Mouse (Mus musculus): ENCODE measurements around the gene Tmem120b. TPM values are rescaled to one million over a fixed set of nuclear protein-coding genes. Genes with fewer than 3 reads are reported as not detected.

Gene Tmem120b
- total RNA-seq, 2 experiments from 2014 or later, result 16.0 to 16.2 TPM

- peak; percentile 94 to 97 for DNase-seq (ENCODE audit: extremely low spot score in 1 of 2, low spot score in 2 of 2)
- peak overlapping the region; percentile 63 for H3K4me3 ChIP-seq
- peak overlapping the region; percentile 89 for H3K27ac ChIP-seq
- intact Hi-C loops (cut with DNase I), result loop anchor here (1.0 to 5.0 kb wide), 2 partner anchors 17 to 42 kb away; no protein-coding TSS in a partner anchor
- TF ChIP-seq CTCF (IDR thresholded peaks at IDR 0.05), result no peak
Measured at GRCm38 (mm10) chr5:123075576-123076418, 7.6 kb downstream of the Tmem120b start.

- Histone ChIP-seq H3K27ac (peak overlapping the region; percentile 89), H3K4me3 (peak overlapping the region; percentile 63)
- no peak for DNase-seq (ENCODE audit: extremely low spot score in 1 of 2, low spot score in 2 of 2)
- intact Hi-C loops (cut with DNase I), result loop anchor here (1.0 to 5.0 kb wide), 2 partner anchors 18 to 41 kb away; no protein-coding TSS in a partner anchor
- no peak for TF ChIP-seq CTCF (IDR thresholded peaks at IDR 0.05)
Measured at GRCm38 (mm10) chr5:123076419-123077281, 8.4 kb downstream of the Tmem120b start.

DNA sequence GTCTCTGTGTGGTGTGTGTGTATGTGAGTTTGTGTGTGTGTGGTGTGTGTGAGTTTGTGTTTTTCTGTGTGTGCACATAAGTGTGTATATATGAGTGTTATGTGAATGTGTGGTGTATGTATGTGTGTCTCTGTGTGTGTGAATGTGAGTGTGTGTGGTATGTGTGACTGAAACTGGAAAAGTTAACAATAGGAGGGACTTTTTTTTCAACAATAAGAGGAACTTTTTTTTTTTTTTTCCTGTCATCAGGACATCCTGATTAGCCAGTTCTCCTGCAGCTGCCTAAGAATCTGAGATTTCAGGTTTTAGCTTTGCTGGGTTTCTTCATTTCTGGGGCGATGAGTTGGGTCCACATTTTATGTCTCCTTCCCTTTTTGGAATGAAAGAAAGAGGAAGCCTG, 11.4 kb downstream of the Tmem120b start:
- no peak overlapping the region for H3K27ac ChIP-seq
- no peak overlapping the region for H3K4me3 ChIP-seq
- TF ChIP-seq CTCF (IDR thresholded peaks at IDR 0.05), result no peak
- DNase-seq (ENCODE audit: extremely low spot score in 1 of 2, low spot score in 2 of 2), result no peak
- intact Hi-C loops (cut with DNase I), result loop anchor here (5.0 kb wide), 1 partner anchor 38 kb away; no protein-coding TSS in a partner anchor

GRCm38 (mm10) chr5:123080041-123080440, 11.8 kb downstream of the Tmem120b start:
- no peak for TF ChIP-seq CTCF (IDR thresholded peaks at IDR 0.05)
- Histone ChIP-seq H3K4me3 (no peak overlapping the region), H3K27ac (no peak overlapping the region)
- no peak for DNase-seq (ENCODE audit: extremely low spot score in 1 of 2, low spot score in 2 of 2)
- intact Hi-C loops (cut with DNase I), result no loop called here

DNA sequence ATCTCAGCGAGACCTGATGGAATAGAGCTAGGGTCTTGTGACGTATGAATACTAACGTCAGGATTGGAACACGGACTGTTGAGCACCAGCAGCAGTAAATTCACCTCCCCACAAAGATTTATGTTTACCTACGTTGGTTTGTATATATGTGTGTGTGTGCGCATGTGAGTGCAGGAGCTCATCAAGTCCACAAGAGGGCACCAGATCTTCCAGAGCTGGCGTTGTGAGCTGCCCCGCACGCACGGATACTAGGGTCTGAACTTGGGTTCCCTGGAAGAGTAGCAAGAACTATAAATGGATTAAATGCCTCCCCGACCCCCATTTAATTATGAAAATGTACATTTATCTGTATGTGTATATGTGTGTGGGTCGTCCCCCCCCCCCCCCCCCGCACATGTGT, 12.3 kb downstream of the Tmem120b start:
- intact Hi-C loops (cut with DNase I), result no loop called here
- TF ChIP-seq CTCF (IDR thresholded peaks at IDR 0.05), result no peak; the same call in 1 of the 2 replicates
- DNase-seq (ENCODE audit: extremely low spot score in 1 of 2, low spot score in 2 of 2), result no peak
- Histone ChIP-seq H3K4me3 (no peak overlapping the region), H3K27ac (no peak overlapping the region)

DNA sequence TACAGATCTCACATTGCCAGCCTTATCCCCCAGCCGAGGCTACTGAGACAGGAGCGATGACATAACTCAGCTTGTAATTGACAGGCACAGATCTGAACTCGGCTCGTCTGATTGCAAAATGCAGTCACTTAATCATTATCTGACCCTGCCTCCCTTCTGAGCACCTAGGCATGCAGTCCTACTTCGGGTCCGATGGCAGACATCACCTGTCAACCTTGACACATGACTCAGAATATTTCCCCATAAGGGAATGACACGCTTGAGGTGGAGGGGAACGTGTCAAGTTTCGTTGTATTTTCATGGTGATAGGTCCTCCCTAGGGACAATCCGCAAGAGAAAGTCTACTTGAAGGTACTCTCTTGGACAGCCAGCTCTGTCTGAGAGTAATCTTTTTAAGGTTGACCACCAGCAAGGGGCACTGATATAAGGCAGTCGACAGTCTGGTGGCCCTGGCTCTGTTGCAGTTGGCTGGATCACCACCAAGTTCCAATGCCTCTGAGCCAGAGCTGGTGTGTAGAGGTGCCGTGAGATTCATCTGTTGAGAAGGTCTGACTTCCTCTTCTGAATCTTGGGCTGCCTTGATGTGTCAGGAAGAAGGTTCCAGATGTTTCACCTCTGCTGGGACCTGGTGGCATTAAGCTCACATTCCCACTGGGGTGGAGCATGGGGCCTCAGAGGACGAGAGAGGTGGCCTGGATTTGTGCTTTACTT, 15.3 kb downstream of the Tmem120b start:
- no peak for TF ChIP-seq CTCF (IDR thresholded peaks at IDR 0.05)
- Histone ChIP-seq H3K4me3 (no peak overlapping the region), H3K27ac (no peak overlapping the region)
- no peak for DNase-seq (ENCODE audit: extremely low spot score in 1 of 2, low spot score in 2 of 2)
- intact Hi-C loops (cut with DNase I), result no loop called here

DNA sequence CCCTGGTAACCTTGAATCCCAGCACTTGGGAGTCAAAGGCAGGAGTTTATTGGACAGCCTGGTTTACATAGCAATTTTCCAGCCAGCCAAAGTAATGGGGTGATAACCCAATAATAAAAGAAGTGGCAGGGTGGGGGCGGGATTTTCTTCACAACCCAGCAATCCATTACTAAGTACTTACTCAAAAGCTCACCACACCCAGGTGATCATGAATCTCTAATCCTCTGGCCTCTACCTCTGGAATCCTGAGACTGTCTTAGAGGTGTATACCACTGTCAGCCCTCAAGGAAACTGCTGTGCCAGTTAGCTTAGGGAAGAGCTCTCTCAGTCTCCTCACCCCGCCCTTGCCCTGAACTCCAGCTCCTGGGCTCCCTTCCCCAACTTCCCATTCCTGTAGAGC, 18.3 kb downstream of the Tmem120b start:
- no peak for DNase-seq (ENCODE audit: extremely low spot score in 1 of 2, low spot score in 2 of 2)
- Histone ChIP-seq H3K27ac (no peak overlapping the region), H3K4me3 (no peak overlapping the region)
- intact Hi-C loops (cut with DNase I), result no loop called here
- no peak for TF ChIP-seq CTCF (IDR thresholded peaks at IDR 0.05)

GRCm38 (mm10) chr5:123088784-123089183, 20.6 kb downstream of the Tmem120b start:
- Histone ChIP-seq H3K4me3 (no peak overlapping the region), H3K27ac (no peak overlapping the region)
- intact Hi-C loops (cut with DNase I), result no loop called here
- no peak for TF ChIP-seq CTCF (IDR thresholded peaks at IDR 0.05)
- no peak for DNase-seq (ENCODE audit: extremely low spot score in 1 of 2, low spot score in 2 of 2)

GRCm38 (mm10) chr5:123090560-123091306, 22.5 kb downstream of the Tmem120b start:
- intact Hi-C loops (cut with DNase I), result no loop called here
- H3K27ac ChIP-seq, result no peak overlapping the region
- TF ChIP-seq CTCF (IDR thresholded peaks at IDR 0.05), result no peak
- no peak for DNase-seq (ENCODE audit: extremely low spot score in 1 of 2, low spot score in 2 of 2)
- no peak overlapping the region for H3K4me3 ChIP-seq

- no peak for DNase-seq (ENCODE audit: extremely low spot score in 1 of 2, low spot score in 2 of 2)
- no peak overlapping the region for H3K4me3 ChIP-seq
- intact Hi-C loops (cut with DNase I), result no loop called here
- TF ChIP-seq CTCF (IDR thresholded peaks at IDR 0.05), result no peak
- H3K27ac ChIP-seq, result no peak overlapping the region
Measured at GRCm38 (mm10) chr5:123093077-123093633, 24.9 kb downstream of the Tmem120b start.

Measured in left cerebral cortex, adult 2 months (tissue).